Mouse (Mus musculus) MEL (cell line): ENCODE results near the gene Stab2.

ENCODE experiments used
- CTCF ChIP-seq, 3 experiments: IDR thresholded peaks in 2 of 3; conservative IDR thresholded peaks in 1 of 3; 2 replicates each; pipeline ENCODE4 v1.5.1; 2011 to 2012; ENCODE audit warnings: low read length in 3 of 3, low read depth in 2 of 3, mild to moderate bottlenecking in 2 of 3, improper control_type of control experiment in 1 of 3, inconsistent platforms in 1 of 3, mixed read lengths in 1 of 3, moderate library complexity in 1 of 3; ENCODE audit not compliant: control insufficient read depth in 1 of 3, insufficient read depth in 1 of 3, poor library complexity in 1 of 3, severe bottlenecking in 1 of 3
- EP300 ChIP-seq, 2 experiments: IDR thresholded peaks; 2 replicates each; pipeline ENCODE4 v1.6.1; 2011; ENCODE audit warnings: improper control_type of control experiment in 2 of 2, low read length in 2 of 2, low read depth in 1 of 2, mild to moderate bottlenecking in 1 of 2
- MAX ChIP-seq: IDR thresholded peaks from 2 replicates; pipeline ENCODE4 v1.6.1; 2011; ENCODE audit warnings: low read length, improper control_type of control experiment
- SIN3A ChIP-seq: IDR thresholded peaks from 2 replicates; pipeline ENCODE4 v1.6.1; 2012; ENCODE audit warnings: low read length, improper control_type of control experiment, inconsistent platforms
- ZC3H11A ChIP-seq: IDR thresholded peaks from 2 replicates; pipeline ENCODE4 v1.6.1; 2012; ENCODE audit warnings: low read depth, mild to moderate bottlenecking, inconsistent platforms, low read length, improper control_type of control experiment

DNA sequence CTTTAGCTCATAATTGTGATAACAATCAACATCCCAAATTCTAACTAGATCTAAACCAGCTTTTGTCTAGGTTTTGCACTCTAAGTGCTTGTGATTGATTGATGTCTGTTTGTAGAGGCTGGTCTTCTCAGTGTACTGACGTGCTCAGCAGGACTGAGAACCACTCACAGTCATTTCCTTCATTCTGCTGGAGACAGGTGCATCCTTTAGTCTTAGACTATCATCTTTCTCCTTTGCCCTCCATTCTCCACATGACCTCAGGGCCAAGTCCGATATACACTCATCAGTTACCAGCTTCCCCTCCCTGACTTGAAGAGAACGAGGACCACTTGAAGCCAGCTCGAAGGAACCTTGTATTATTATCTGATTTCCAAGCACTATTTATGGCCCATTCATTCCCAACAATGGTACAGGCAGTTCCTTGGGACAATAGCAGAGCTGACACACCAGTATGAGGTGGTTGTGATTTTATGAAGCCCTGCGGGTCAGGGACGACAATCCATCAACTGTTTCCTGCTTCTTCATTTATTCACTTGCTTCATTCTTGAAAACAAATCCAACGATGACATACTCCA, 6.7 kb upstream of the Stab2 start:
- TF ChIP-seq CTCF (IDR thresholded peaks at IDR 0.05 in 2 of 3, conservative IDR thresholded peaks at IDR 0.05 in 1 of 3; ENCODE audit: control insufficient read depth in 1 of 3, insufficient read depth in 1 of 3, low read depth in 2 of 3, low read length in 3 of 3, poor library complexity in 1 of 3, severe bottlenecking in 1 of 3) (no peak), SIN3A (no peak), ZC3H11A (no peak), EP300 (IDR thresholded peaks at IDR 0.05; ENCODE audit: low read depth in 1 of 2, low read length in 2 of 2) (no peak), MAX (no peak)
